Mouse (Mus musculus) CD4-positive helper T cell, adult 2 months (primary cell): ENCODE results near the gene Olfr1057.
"Not testable (repeated sequence)": the region's sequence is repeated elsewhere in the genome, so short reads cannot be mapped to it uniquely, and the experiment has no call there.

ENCODE experiments used
- DNase-seq: peaks from one replicate; pipeline ENCODE4 v3.0.0-alpha.2; 2012; ENCODE audit warnings: low read depth, missing footprints, low spot score

Gene Olfr1057

DNA sequence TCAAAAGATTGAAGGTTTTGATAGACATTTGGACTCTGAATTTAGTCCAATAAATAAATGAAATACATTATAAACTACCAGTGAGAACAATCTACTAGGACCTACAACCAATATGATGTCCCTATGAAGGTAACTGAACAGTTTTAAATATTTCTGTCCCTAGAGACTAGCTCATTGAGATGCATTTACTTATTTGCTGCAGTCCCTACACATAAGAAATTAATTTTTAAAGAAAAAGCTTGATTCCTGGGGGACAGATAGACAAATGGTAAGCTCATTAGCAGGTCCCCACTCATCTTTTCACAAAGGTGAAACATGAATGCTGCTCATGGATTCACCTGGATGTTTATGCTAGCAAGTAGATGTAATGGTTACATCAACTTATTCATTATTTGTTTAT, at the start of gene Olfr1057:
TSS of gene Olfr1057 (minus strand) at position 101 of the 400 bp plus-strand sequence.
- no peak for DNase-seq

DNA sequence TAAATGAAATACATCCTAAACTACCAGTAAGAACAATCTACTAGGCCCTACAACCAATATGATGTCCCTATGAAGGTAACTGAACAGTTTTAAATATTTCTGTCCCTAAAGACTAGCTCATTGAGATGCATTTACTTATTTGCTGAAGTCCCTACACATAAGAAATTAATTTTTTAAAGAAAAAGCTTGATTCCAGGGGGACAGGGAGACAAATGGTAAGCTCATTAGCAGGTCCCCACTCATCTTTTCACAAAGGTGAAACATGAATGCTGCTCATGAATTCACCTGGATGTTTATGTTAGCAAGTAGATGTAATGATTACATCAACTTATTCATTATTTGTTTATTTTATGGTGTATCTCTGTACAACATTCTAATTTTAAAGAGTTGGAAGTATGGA, 48.5 kb upstream of the Olfr1057 start, which contains the start of gene Olfr1062:
TSS of gene Olfr1062 (minus strand) at position 101 of the 400 bp plus-strand sequence.
- DNase-seq, result not testable (repeated sequence)

DNA sequence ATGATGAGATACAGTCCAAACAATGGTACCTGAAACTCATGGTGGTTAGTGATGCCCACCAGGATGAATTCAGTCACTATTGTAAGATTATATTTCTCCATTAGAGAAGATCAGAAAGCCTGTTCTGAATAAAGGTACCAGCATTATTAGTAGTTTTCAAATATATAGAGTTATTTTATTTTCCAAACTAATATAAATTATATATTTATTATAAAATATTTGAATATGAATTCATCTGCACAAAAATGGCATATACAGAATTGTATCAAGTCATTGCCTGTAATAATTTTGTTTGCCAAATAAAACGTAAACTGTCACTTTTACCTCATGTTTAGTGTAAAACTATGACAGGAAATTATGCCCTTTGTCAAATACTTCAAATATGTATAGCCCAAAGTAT, 35.8 kb upstream of the Olfr1057 start, which contains the start of gene Olfr1061:
TSS of gene Olfr1061 (minus strand) at position 101 of the 400 bp plus-strand sequence.
- no peak for DNase-seq

GRCm38 (mm10) chr2:86395114-86395513, 16.9 kb upstream of the Olfr1057 start:
- DNase-seq, result no peak

DNA sequence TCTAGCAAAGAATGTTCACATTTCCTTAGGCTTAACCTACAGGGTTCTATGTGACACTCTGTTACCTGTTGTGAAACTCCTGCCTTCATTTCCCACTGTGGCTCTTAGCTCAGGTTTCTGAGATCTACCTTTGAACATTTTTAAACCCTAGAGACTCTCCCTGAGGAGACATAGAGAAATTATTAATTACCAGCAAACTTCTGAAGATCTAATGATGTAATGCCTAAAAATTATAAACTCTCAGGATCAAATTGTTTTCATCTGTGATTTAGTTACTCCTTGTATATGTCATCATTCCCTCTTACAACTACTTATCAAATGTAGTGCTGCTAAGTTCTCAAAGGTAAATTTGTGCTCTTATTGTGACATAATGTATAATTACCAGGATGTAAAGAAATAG, 10.3 kb upstream of the Olfr1057 start, which contains the start of gene Olfr1058:
TSS of gene Olfr1058 (minus strand) at position 101 of the 400 bp plus-strand sequence.
- not testable (repeated sequence) for DNase-seq

- DNase-seq, result not testable (repeated sequence)
These were observed 11.9 kb downstream of the Olfr1057 start for GRCm38 (mm10) chr2:86366342-86366741.

DNA sequence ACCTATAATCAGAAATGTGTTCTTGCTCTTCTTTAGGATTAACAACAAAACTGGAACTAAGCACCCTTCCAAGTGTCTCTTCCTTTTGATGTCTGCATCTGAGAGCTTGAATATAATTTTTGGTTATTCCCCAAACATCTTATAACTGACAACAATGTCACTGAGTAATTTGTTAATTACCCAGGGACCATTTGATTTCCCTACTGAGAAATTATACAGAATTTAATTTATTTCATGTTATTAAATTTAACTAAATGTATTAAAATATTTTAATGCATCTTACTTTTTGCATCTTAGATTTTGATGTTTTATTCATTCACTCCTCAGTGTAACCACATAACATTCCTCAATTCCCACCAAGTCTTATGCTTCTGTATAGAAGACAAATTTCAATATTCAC, 15.8 kb downstream of the Olfr1057 start, which contains the start of gene Olfr1056:
TSS of gene Olfr1056 (minus strand) at position 101 of the 400 bp plus-strand sequence.
- DNase-seq, result no peak

DNA sequence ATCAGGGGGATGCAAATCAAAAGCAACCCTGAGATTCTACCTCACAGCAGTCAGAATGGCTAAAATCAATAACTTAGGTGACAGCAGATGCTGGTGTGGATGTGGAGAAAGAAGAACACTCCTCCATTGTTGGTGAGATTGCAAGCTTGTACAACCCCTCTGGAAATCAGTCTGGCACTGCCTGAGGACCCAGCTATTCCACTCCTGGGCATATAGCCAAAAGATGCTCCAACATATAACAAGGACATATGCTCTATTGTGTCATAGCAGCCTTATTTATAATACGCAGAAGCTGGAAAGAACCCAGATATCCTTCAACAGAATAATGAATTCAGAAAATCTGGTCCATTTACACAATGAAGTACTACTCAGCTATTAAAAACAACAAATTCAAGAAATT, 26.4 kb downstream of the Olfr1057 start:
- DNase-seq, result not testable (repeated sequence)

- DNase-seq, result no peak
These were observed 28.0 kb downstream of the Olfr1057 start, which contains the start of gene Olfr1055 for GRCm38 (mm10) chr2:86350184-86350583. Gene Olfr1055 (minus strand): TSS chr2:86350284.

DNA sequence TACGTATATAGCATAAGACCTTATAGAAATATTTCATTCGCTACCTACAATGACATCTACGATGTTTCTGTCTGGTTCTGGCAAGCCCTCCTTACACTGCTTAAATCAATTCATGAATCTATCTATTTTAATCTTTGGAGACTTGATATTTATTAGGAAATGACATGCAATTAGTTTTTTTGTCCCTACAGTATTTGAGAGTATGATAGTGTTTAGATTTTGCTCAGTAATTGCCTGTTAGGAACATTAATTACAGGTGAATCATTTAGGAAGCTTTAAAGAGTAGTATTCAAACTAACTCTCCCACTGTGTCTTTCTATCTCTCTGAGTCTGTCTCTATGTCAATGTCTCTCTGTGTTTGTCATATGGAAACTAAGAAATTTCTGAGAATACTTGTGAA, 42.9 kb downstream of the Olfr1057 start, which contains the start of gene Olfr1054:
TSS of gene Olfr1054 (minus strand) at position 101 of the 400 bp plus-strand sequence.
- DNase-seq, result no peak
